Mouse (Mus musculus): ENCODE results near the gene Lrrc2. TPM values are rescaled to one million over a fixed set of nuclear protein-coding genes. Genes with fewer than 3 reads are reported as not detected.

Gene Lrrc2
- polyA plus RNA-seq, 1 experiment: not detected

GRCm38 (mm10) chr9:110994716-110995172 lies 43.4 kb downstream of the Lrrc2 start:
- H3K4me3 ChIP-seq (ENCODE audit: insufficient read depth, low read length): peak overlapping the region; percentile 15; the same call in 1 of the 2 replicates
- H3K27ac ChIP-seq (ENCODE audit: insufficient read depth, low read length): no peak overlapping the region
- TF ChIP-seq CTCF (IDR thresholded peaks at IDR 0.05; ENCODE audit: borderline replicate concordance, insufficient read depth, low read length) (no peak), POLR2A (IDR thresholded peaks at IDR 0.05; ENCODE audit: low read depth, low read length) (no peak)
- H3K4me1 ChIP-seq (ENCODE audit: control insufficient read depth, insufficient read depth, low read length): no peaks in the 10 kb centered on the region

GRCm38 (mm10) chr9:110997245-110997644 lies 45.9 kb downstream of the Lrrc2 start:
- Histone ChIP-seq H3K4me1 (ENCODE audit: control insufficient read depth, insufficient read depth, low read length) (no peaks in the 10 kb centered on the region), H3K27ac (ENCODE audit: insufficient read depth, low read length) (no peak overlapping the region), H3K4me3 (ENCODE audit: insufficient read depth, low read length) (no peak overlapping the region)
- no peak for TF ChIP-seq POLR2A (IDR thresholded peaks at IDR 0.05; ENCODE audit: low read depth, low read length)
- peak; percentile 75 for TF ChIP-seq CTCF (IDR thresholded peaks at IDR 0.05; ENCODE audit: borderline replicate concordance, insufficient read depth, low read length)

DNA sequence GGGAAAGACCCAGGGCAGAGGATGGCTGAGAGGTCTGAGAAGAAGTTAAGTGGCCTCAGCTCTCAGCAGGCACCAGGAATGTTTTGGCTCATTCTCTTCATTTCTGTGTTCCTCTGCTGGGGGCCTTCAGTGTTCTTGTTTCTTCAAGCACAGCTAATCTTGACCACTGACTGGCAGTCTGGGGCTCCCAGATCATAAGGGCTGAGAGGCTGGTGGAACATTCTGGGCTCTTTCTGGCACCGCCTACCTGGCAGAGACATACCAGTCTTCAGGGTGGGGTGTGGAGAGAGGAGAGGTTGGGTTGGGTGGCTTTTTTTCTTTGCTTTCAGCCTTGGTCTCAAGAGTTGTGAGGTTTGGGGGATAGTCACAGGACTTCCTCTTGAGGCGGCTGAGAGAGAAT lies 47.7 kb downstream of the Lrrc2 start:
- TF ChIP-seq POLR2A (IDR thresholded peaks at IDR 0.05; ENCODE audit: low read depth, low read length): no peak
- no peak for TF ChIP-seq CTCF (IDR thresholded peaks at IDR 0.05; ENCODE audit: borderline replicate concordance, insufficient read depth, low read length)

DNA sequence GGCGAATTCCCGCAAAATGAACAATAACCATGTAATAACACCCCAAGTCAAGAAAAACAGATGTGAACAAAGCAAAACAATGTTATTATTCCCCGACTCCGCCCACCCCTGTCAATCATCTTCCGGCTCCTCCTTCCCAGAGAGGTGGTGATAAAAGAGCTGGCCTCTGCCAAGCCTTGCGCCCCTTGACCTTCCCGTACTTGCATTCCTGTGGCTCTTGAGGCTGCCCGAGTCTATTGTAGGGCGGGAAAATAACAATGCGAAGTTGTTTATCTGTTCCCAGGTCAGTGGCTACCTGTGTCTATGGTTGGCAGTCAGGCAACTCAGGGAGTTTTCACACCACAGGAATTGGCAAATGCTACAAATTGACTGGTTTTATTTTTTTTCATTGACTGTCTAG lies 48.5 kb downstream of the Lrrc2 start:
- no peak overlapping the region for H3K4me3 ChIP-seq (ENCODE audit: insufficient read depth, low read length)
- no peak for TF ChIP-seq POLR2A (IDR thresholded peaks at IDR 0.05; ENCODE audit: low read depth, low read length)
- no peaks in the 10 kb centered on the region for H3K4me1 ChIP-seq (ENCODE audit: control insufficient read depth, insufficient read depth, low read length)
- no peak overlapping the region for H3K27ac ChIP-seq (ENCODE audit: insufficient read depth, low read length)

More for the DNA sequence above, 47.7 kb downstream of the Lrrc2 start:
- no peak overlapping the region for H3K27ac ChIP-seq (ENCODE audit: insufficient read depth, low read length)
- H3K4me1 ChIP-seq (ENCODE audit: control insufficient read depth, insufficient read depth, low read length): no peaks in the 10 kb centered on the region
- H3K4me3 ChIP-seq (ENCODE audit: insufficient read depth, low read length): no peak overlapping the region

DNA sequence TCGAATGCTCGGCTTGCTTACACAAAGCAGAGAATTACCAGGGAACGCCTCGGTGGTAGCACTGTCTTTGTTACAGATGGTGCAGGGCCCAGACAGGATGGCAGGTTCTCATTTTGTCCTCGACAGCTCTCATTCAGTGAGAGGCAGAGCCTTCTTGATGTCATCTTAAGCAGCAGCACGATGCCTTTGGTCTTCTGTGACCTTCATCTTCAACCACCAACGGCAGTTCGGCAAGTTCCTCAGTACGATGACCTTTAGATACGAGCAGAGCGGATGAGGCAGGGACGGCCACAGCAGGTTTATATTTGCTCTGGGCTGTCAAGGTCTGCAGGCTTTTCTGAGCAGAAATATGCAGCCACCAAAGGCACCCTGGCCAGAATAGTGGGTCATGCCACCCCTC lies 50.3 kb downstream of the Lrrc2 start:
- TF ChIP-seq POLR2A (IDR thresholded peaks at IDR 0.05; ENCODE audit: low read depth, low read length) (no peak), CTCF (IDR thresholded peaks at IDR 0.05; ENCODE audit: borderline replicate concordance, insufficient read depth, low read length) (no peak)
- Histone ChIP-seq H3K4me1 (ENCODE audit: control insufficient read depth, insufficient read depth, low read length) (no peaks in the 10 kb centered on the region), H3K27ac (ENCODE audit: insufficient read depth, low read length) (no peak overlapping the region), H3K4me3 (ENCODE audit: insufficient read depth, low read length) (no peak overlapping the region)

DNA sequence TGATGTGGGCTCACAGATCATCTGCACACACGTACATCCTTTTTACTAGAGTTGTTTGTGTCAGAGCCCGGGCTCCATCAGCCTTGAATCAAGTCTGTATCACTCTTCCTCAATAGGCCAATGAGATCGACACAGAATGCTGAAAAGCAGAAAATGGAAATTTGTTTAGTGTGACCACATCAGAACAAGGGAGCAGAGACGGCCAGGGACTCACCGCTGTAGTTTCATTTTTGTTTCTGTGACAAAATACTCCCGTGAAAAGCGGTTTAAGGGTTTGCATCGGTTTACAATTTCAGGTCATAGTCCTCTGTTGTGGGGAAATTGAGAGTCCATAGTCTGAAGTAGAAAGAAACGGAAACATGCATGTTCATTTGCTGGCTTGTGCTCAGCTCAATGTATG lies 51.9 kb downstream of the Lrrc2 start:
- TF ChIP-seq POLR2A (IDR thresholded peaks at IDR 0.05; ENCODE audit: low read depth, low read length) (no peak), CTCF (IDR thresholded peaks at IDR 0.05; ENCODE audit: borderline replicate concordance, insufficient read depth, low read length) (no peak)
- no peak overlapping the region for H3K4me3 ChIP-seq (ENCODE audit: insufficient read depth, low read length)
- H3K27ac ChIP-seq (ENCODE audit: insufficient read depth, low read length): no peak overlapping the region
- no peaks in the 10 kb centered on the region for H3K4me1 ChIP-seq (ENCODE audit: control insufficient read depth, insufficient read depth, low read length)

DNA sequence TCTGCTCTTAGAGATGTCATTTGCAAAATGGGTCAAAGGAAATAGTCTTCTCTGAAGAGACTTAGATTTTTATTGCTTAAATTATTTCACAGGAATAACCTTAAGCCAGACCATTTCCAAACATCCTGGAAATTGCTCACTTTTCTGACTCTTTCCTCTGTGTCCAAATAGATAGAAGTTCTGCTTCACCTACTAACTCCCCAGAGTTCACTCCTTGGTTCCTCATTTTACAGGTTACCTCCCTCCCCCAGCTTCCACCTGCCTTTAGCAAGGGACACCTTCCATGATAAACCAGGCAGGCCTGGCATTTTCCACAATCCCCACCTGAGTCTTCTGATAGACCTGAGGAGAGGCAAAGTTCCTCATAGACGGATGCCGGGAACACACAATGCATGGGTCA lies 55.2 kb downstream of the Lrrc2 start:
- Histone ChIP-seq H3K27ac (ENCODE audit: insufficient read depth, low read length) (no peak overlapping the region), H3K4me3 (ENCODE audit: insufficient read depth, low read length) (no peak overlapping the region), H3K4me1 (ENCODE audit: control insufficient read depth, insufficient read depth, low read length) (no peaks in the 10 kb centered on the region)
- TF ChIP-seq POLR2A (IDR thresholded peaks at IDR 0.05; ENCODE audit: low read depth, low read length) (no peak), CTCF (IDR thresholded peaks at IDR 0.05; ENCODE audit: borderline replicate concordance, insufficient read depth, low read length) (no peak)

DNA sequence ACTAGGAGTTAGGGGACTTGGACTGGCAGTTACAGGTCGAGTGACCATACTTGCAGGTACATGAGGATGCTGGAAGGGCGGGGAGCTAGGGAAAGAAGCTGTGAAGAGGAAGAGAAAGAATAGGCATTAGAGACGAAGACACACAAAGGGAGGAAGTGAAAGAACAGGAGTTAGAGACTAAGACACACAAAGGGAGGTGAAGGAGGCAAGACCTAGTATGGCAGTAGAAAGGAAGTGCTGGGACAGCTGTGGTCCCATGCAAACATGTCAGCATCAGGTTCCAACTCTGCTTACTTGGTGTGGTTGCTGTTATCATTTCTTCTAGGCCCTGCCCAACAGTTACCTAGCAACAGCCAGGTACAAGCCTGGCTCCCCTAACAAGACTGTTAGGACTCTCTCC lies 58.4 kb downstream of the Lrrc2 start:
- Histone ChIP-seq H3K4me1 (ENCODE audit: control insufficient read depth, insufficient read depth, low read length) (no peaks in the 10 kb centered on the region), H3K27ac (ENCODE audit: insufficient read depth, low read length) (no peak overlapping the region), H3K4me3 (ENCODE audit: insufficient read depth, low read length) (no peak overlapping the region)
- TF ChIP-seq POLR2A (IDR thresholded peaks at IDR 0.05; ENCODE audit: low read depth, low read length) (no peak), CTCF (IDR thresholded peaks at IDR 0.05; ENCODE audit: borderline replicate concordance, insufficient read depth, low read length) (no peak)

- Histone ChIP-seq H3K27ac (ENCODE audit: insufficient read depth, low read length) (no peak overlapping the region), H3K4me1 (ENCODE audit: control insufficient read depth, insufficient read depth, low read length) (no peaks in the 10 kb centered on the region), H3K4me3 (ENCODE audit: insufficient read depth, low read length) (no peak overlapping the region)
- TF ChIP-seq POLR2A (IDR thresholded peaks at IDR 0.05; ENCODE audit: low read depth, low read length) (no peak), CTCF (IDR thresholded peaks at IDR 0.05; ENCODE audit: borderline replicate concordance, insufficient read depth, low read length) (no peak)
These were observed 60.2 kb downstream of the Lrrc2 start for GRCm38 (mm10) chr9:111011550-111011949.

DNA sequence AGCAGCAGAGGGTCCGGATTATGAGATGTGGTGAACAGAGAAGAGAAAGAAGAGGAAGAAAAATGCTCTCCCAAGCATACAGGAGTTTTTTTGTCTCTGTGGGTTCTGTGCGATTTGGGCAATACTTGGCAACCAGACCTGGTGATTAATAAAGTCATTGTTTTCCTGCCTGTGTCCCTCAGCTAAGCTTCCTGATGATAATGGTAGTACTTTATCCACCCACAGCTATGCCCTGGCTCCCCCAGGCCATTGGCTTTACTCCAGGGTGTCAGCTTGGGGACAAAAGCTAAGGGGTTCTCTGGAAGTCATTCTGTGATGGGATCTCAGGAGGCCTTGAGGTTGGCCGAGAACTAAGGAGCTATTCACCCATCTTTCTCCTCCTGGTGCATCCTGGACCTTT lies 60.7 kb downstream of the Lrrc2 start:
- TF ChIP-seq POLR2A (IDR thresholded peaks at IDR 0.05; ENCODE audit: low read depth, low read length) (no peak), CTCF (IDR thresholded peaks at IDR 0.05; ENCODE audit: borderline replicate concordance, insufficient read depth, low read length) (no peak)
- Histone ChIP-seq H3K27ac (ENCODE audit: insufficient read depth, low read length) (no peak overlapping the region), H3K4me3 (ENCODE audit: insufficient read depth, low read length) (no peak overlapping the region), H3K4me1 (ENCODE audit: control insufficient read depth, insufficient read depth, low read length) (no peaks in the 10 kb centered on the region)

DNA sequence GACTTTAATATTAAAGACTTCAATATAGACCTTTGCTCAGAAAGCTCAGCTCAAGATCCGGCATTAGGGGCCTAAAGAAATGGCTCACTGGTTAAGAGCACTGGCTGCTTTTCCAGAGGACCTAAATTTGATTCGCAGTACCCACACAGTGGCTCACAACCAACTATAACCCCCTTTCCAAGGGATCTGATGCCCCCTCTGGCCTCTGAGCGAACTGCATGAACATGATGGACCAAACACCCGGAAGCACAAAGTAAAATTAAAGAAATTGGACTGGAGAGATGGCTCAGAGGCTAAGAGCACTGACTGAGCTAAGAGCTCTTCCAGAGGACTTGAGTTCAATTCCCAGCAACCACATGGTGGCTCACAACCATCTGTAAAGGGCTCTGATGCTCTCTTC lies 64.3 kb downstream of the Lrrc2 start:
- H3K4me3 ChIP-seq (ENCODE audit: insufficient read depth, low read length): no peak overlapping the region
- no peak for TF ChIP-seq CTCF (IDR thresholded peaks at IDR 0.05; ENCODE audit: borderline replicate concordance, insufficient read depth, low read length)
- TF ChIP-seq POLR2A (IDR thresholded peaks at IDR 0.05; ENCODE audit: low read depth, low read length): no peak
- no peaks in the 10 kb centered on the region for H3K4me1 ChIP-seq (ENCODE audit: control insufficient read depth, insufficient read depth, low read length)
- H3K27ac ChIP-seq (ENCODE audit: insufficient read depth, low read length): no peak overlapping the region

All from embryonic fibroblast, embryonic 13.5 days (primary cell).